Mouse (Mus musculus): ENCODE data around the gene Mmp7.
A peak's percentile ranks its signal among the peaks of the same experiment; 100 is the strongest.

Gene Mmp7

GRCm38 (mm10) chr9:7691790-7692189, at the start of gene Mmp7:
Mmp7 (plus strand) TSS chr9:7692090.
- no peak for DNase-seq

- DNase-seq = no peak
Observed at GRCm38 (mm10) chr9:7647901-7648300, 44.0 kb upstream of the Mmp7 start.

GRCm38 (mm10) chr9:7650397-7651180, 41.3 kb upstream of the Mmp7 start:
- no peak for DNase-seq

GRCm38 (mm10) chr9:7652351-7653085, 39.4 kb upstream of the Mmp7 start:
- no peak for DNase-seq

GRCm38 (mm10) chr9:7657946-7658345, 33.9 kb upstream of the Mmp7 start:
- DNase-seq = no peak

GRCm38 (mm10) chr9:7659469-7660020, 32.3 kb upstream of the Mmp7 start:
- DNase-seq = no peak

GRCm38 (mm10) chr9:7661371-7661770, 30.5 kb upstream of the Mmp7 start:
- DNase-seq = no peak

GRCm38 (mm10) chr9:7669674-7670073, 22.2 kb upstream of the Mmp7 start:
- DNase-seq = no peak

GRCm38 (mm10) chr9:7672985-7673384, 18.9 kb upstream of the Mmp7 start:
- DNase-seq = no peak

- no peak for DNase-seq
Observed at GRCm38 (mm10) chr9:7678154-7678837, 13.6 kb upstream of the Mmp7 start.

- DNase-seq = no peak
Observed at GRCm38 (mm10) chr9:7682081-7682618, 9.7 kb upstream of the Mmp7 start.

GRCm38 (mm10) chr9:7686024-7686423, 5.9 kb upstream of the Mmp7 start:
- no peak for DNase-seq

GRCm38 (mm10) chr9:7689799-7690198, 2.1 kb upstream of the Mmp7 start:
- no peak for DNase-seq

- no peak for DNase-seq
Observed at GRCm38 (mm10) chr9:7693961-7694360, 2.1 kb downstream of the Mmp7 start.

GRCm38 (mm10) chr9:7695646-7696045, 3.8 kb downstream of the Mmp7 start:
- DNase-seq = no peak

GRCm38 (mm10) chr9:7708698-7709097, 16.8 kb downstream of the Mmp7 start:
- DNase-seq = no peak

GRCm38 (mm10) chr9:7711196-7711595, 19.3 kb downstream of the Mmp7 start:
- DNase-seq = no peak

GRCm38 (mm10) chr9:7714062-7714907, 22.4 kb downstream of the Mmp7 start:
- peak; percentile 58 for DNase-seq

- no peak for DNase-seq
Observed at GRCm38 (mm10) chr9:7714908-7715175, 23.0 kb downstream of the Mmp7 start.

GRCm38 (mm10) chr9:7721543-7721942, 29.7 kb downstream of the Mmp7 start:
- no peak for DNase-seq

GRCm38 (mm10) chr9:7728997-7729396, 37.1 kb downstream of the Mmp7 start:
- no peak for DNase-seq

GRCm38 (mm10) chr9:7742696-7743095, 50.8 kb downstream of the Mmp7 start:
- no peak for DNase-seq

All from cerebellum, adult 9-10 months (tissue).